Mouse (Mus musculus) mesoderm, embryonic 11.5 days (tissue): ENCODE results near the gene Slc15a5.
"Not testable (repeated sequence)": the region's sequence is repeated elsewhere in the genome, so short reads cannot be mapped to it uniquely, and the experiment has no call there.

Source experiments
- DNase-seq: peaks from one replicate; pipeline ENCODE4 v3.0.0-alpha.2; 2012; ENCODE audit warnings: low read depth, low spot score

Slc15a5 gene

DNA sequence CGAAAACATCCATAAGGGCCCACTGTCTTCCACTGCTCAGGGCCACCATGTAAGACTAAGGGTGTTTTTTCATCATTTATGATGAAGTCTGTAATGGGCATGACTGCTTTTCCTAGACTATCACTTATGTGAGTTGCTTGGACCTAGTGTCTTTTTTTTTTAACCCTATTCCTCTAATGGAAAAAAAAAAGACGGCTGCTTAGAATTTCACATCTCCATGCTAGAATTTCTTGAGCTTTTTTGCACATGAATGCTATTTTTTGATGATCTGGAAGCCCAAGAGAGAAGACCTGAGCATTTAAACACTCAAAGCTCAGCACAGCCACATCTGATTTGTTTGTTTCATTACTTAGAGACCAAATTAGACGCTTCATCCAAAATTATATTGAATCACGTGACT is at the start of gene Slc15a5:
Gene Slc15a5, minus strand, starts transcription at position 101 of the 400 bp plus-strand sequence.
- DNase-seq: no peak

DNA sequence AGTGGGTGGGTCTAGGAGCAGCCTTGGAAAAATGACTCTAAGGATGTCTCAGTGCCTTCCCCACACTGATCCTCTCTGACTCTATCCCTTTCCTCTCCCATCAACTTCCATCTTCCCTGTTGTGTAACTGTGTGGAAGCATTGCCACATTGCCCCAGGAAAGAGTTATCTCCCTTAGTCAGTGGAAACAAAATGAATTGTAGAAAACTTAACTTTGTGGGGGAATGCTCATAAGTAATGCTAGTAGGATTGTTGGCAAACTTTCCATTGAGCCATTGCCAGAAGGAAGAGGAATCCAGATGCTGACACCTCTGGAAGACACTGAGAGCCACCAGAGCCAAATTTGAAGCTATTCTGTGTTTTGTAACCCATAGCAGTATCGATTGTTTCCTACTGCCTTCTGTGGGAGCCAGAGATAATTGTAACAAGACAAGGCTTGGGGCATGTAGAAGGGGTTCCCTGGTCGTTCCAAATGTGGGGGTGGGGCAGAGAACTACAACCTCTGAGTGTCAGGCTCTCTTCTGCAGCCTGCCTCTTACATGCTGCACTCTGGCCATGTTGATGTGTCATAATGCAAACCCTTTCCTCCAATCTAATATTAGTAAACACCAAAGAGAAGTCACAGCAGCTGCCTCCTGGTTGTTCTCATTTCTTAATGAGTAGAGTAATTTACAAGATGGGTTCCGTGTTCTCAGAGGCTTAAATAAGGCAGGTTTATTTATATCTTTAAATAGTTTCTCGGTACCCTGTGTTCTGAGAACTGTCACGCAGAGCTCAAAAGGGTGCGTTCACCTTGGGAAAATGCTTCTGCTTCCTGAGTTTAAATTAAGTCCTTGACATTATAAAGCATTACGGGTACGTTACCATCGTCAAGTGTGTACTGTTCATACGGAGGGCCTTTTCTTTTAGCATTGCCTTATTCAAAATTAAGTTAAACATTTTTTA is 48.9 kb upstream of the Slc15a5 start:
- DNase-seq: no peak

DNA sequence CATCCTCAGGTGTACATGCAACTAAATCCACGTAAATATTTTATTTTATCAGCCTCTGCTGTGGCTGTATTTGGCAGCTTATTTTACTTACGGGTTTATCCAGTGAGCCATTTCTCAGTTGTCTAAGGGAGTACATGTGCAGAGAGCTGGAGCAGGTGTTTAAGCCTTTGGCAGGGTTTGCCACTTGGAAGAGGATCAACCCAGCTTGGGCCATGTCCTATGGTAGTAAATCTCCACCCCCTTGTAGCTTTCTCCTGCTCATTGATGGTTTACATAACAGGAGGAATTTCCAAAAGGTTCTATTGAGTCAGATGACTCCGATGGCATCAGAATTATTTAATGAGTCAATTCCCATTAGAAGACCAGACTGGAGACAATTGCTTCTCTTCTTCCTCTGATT is 37.8 kb upstream of the Slc15a5 start:
- no peak for DNase-seq

DNA sequence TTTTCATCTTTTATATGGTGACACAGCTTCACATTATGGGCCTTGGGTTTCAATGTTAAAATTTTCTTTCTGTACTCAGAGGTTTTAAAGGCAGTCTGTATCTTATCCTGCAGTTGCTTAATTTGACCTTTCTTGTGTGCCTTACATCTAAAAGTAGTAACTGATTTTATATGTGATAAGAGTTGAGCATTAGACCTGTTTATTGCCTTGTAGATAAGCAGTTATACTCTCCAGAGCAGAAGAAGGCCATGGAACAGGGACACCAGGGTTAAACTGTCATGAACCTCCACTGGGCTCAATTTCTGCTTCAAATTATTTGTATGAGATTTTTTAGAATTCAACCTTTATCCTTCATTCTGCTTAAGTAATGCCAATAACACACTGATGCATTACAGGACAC is 24.8 kb upstream of the Slc15a5 start:
- no peak for DNase-seq

DNA sequence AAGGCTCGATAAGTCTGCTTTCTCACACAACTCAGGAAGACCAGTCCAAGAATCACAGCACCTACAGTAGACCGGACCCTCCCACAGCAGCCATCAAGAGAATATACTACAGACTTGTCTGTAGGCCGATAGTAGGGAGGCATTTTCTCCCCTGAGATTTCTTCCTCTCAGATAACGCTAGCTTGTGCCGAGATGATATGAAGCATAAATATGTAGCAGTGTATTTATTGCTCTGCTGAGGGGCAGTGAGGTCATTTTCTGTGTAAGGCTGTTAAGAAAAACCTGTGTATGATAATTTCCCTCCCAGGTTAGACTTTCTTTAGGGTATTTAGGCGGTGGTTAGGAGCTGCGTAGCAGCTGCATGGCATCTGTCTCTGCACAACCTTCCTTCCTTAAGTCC is 23.2 kb upstream of the Slc15a5 start:
- DNase-seq: no peak

DNA sequence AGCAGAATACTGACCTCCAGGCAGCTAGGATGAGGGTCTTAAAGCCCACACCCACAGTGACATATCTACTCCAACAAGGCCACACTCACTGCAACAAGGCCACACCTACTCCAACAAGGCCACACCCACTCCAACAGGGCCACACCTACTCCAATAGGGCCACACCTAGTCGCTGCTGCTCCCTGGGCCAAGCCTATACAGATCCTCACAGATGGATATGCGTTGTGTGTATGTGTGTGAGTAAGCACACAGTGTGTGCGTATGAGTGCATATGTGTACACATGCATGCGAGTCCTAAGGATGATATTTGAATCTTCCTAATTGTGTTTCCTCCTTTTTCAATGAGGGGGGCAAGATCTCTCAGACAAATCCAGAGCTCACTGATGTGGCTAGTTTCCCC is 22.1 kb upstream of the Slc15a5 start:
- no peak for DNase-seq

DNA sequence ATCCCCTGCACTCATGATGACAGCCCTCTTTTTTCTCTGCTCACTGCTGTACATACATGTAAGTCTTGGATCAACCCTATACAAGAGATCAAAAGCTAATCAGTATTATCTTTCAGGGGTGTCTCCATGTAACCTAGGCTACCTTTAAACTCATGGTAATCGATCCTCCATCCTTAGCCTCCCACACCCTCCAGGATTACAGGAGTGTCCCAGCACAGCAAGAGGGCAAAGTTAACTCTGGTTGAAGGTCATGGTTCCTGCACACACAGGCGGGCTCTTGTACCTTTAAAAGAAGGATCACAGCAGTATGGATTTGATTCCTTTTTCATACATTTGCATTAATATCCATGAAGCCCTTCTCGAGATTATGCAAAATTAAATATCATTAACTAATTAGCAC is 19.9 kb upstream of the Slc15a5 start:
- DNase-seq: no peak

DNA sequence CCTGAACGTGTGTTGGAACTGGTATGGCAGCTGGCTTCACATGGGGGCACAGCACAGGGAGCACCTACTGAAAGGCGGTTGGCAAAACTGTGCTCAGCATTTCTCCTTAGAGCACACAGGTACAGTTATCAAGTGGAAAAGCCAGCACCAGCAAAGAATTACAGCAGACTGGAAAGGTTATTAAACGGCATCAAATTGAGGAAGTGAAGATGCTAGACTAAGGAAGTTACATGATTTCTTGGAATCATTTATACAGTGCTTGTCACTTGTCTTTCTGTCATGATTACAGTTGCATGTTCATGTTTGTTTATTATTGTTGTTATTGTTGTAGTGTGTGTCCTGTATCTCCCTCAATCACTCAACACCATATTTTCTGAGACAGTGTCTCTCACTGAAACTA is 15.3 kb upstream of the Slc15a5 start:
- DNase-seq: no peak

DNA sequence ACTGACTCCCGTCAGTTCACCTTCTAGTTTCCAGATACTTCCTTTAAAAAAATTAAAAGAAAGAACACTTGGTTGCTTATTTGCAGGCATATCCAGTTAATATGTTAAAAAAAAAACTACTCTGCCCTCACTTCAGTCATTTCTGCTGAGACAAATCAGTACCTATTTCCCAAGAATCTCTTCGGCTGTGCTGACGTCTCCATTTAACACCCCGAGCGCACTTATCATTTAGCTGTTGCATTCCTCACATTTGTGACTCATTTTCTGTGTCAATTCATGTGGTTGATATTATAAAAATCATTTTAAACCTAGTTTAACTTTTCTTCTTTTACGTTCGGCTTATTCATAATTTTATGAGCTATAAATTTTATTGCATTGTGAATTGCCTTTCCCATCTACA is 12.7 kb upstream of the Slc15a5 start:
- no peak for DNase-seq

DNA sequence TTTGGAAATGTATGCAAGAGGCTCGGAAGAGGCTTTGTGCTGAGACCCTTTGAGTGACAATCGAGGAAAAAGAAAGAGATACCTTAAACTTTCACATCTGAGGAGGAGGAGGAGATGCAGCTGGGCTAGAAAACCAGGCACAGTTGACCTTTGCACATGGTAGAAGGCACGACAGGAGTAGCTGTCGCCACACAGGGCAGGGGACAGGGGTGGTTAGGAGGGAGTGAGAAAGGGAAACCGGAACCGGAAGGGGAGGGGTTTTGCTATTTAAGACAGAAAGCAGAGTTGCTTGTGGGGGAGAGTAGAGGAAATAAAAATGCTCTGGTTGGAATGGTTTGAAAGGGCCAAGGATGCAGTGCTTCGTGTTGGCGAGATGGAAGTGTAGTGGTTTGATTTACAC is 9.4 kb upstream of the Slc15a5 start:
- DNase-seq: no peak

DNA sequence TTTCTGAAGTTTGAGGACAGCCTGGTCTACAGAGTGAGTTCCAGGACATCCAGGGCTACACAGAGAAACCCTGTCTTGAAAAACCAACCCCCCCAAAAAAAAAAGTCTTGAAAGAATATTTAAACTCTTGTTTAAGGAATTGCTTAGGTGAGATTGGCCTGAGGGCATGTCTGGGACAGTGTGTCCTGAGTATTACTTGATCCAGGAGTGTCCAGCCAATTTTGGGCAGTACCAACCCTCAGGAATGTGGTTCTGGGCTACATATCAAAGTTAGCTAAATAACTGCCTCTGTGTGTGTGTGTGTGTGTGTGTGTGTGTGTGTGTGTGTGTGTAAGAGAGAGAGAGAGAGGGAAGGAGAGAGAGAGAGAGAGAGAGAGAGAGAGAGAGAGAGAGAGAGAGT is 6.7 kb upstream of the Slc15a5 start:
- DNase-seq: not testable (repeated sequence)

DNA sequence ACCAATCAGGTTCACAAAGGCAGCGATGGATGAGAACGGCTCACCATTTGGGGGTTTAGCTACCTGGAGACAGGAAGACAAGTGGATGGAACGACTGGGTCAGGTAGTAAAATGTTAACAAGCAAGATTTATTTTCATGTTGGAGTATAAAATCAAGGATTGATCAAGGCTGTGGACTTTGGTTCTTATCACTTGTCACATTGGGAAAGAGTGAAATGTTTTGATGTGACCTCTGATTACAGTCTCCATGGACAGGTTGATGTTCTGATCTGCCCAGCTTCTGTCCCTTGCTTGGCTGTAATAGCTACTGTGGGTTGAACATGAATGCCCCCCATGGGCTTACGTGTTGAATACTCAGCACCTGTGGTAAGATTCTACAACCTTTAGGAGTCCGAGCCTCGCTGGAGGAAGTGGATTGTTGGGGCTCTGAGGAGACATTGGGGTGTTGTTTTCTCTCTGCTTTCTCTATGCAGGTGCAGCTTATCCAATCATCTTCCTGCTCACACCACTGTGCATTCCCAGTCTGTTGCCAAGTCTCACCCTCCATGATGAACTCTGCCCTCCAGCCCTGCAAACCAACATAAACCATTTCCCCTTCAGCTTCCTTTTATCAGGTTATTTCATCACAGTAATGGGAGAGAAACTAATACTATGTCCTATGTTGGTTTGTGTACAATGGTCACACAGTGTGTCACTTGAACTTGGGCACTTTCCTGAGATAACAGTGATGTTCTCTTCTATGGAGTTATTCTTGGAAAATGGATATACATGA is 1.2 kb upstream of the Slc15a5 start:
- DNase-seq: no peak

DNA sequence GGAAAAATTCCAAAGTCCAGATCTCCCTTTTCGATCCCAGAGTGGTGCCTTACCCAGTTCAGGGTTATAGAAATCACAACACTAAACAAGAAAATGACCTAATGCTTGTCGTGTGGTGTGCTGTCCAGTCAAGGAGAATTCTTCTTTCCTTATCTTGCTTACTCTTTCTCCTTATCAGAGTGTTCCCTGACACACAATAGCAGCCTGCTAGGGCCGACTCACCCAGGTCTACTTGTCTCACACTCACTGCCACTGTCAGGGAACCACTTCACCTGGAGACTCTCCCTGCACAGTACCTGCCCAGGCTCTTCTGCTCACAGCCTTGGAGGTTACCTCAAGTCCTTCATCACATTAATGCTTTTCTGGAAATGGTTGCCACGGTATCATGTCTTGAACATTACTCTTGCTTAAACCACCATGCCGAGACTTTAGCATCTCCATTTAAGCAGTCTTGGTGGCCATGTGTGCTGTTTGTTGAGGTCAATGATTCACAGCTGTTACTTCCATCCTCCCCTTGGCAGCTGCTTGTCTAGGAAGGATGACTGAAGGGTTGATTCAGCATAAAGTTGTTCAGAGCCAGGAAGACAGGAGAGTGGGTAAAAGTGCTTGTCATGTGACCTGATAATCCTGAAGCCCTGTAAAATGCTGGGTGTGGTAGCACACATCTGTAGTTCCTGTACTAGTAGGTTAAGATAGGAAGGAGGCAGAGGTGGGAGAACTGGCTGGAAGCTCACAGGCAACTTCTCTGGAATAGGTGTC is 1.9 kb downstream of the Slc15a5 start:
- DNase-seq: no peak

DNA sequence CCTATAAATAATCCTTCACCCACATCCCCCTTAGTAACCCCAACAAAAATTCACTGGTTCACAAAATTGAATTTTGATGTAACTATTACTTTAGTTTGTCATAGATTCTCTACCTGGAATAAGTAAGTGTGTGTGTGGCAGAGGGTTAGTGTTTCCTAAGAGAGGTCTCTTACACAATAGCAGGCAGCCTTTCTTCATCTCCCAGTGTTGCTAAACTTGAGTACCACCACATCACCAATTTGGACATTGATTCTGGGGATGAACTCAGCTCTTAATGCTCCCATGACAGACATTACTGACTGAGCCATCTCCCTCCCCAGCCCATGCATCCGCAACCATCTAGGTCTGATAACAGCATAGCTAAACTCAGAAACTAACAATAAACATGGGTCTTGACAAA is 4.0 kb downstream of the Slc15a5 start:
- no peak for DNase-seq

DNA sequence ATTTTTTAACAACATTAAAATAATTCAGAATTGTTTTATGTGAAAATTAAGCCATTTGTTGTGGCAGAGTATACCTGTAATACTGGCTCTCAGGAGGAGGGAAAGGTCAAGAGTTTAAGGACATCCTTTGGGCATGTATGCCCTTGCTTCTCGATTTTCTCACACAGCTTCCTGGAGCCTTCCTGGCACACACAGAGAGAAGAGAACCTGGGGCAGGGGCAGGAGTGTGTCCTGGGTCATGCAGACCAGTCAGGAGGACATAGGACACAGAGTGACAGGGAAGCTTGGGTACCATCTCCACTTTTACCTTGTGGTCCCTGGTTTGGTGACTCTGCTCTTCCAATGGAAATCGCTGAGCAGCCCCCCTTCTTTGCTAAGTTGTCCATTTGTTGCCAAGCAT is 6.2 kb downstream of the Slc15a5 start:
- no peak for DNase-seq

DNA sequence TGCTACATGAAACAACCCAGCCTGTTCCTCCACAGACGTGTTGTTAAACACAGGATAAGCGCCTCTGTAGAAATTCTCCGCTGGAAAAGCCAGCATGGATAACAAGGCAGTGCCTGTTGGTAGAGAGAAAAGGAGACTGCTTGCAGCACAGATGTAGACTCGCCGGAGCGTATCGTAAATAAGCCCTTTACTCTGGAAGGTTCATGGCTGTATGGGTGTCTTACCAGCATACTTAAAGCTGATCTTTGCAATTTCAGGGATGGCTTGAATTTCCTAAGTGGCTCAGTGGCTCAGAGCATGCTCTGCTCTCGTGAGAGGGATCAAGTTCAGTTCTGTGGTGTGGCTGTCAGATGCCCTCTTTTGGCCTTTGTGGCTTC is 6.8 kb downstream of the Slc15a5 start:
- DNase-seq: no peak

DNA sequence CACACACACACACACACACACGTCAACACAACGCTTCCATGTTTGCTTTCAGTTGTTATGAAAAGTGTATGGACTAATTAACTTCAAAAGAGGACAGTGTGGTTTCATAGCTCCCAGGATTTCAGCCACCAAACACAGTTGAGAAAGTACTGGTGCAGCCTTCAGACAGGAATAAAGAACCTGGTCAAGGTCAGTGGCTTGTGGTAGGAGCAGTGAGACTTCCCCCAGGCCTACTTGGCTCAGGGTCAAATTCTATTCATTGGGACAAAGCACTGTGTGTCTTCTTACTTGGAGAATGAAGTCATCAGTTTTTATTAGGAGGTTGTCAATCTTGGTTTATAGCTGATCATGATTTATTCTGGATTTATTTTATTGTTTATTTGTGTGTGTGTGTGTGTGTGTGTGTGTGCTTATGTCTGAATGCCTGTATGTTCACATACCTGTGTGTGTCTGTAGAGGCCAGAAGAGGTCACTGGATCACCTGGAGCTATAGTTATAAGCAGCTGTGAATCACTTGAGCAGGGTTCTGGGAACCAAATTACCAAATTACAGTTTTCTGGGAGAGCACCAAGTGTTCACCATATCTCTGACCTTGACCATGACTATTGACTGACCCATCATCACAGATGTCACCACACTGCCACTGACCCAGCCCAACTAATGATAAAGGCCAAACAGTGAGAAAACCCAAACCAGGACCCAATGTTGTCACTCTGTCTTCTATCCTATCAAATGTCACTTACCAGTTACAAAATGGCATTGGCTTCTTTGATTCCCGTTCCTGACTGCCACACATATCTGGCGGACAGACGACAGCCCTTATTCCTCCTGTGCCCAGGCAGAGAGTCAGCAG is 7.4 kb downstream of the Slc15a5 start:
- DNase-seq: no peak

DNA sequence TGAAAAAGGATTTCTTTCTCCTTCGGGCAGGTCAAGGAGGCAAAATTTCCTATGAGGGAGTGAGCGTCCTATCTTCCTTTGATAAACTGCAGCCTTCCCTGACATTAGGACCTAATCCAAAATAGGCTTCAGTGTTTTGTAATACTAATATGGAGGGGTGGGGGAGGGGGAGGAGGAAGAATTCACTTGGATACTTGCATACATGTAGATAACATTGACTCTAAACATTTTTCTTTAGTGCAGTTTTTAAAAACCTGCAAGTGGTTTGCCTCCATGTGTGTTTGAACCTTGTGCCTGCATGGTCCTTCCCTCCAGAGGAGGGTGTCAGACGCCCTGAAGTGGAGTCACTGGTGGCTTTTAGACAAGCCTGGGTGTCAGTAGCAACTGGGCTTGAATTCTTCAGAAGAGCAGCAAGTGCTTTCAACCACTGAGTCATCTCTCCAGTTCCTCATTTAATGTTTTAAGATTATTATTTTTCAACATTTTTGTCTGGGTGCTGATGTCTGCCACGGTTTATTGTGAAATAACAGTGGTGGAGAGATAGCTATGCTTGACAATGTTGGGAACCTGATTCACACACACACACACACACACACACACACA is 8.1 kb downstream of the Slc15a5 start:
- no peak for DNase-seq

DNA sequence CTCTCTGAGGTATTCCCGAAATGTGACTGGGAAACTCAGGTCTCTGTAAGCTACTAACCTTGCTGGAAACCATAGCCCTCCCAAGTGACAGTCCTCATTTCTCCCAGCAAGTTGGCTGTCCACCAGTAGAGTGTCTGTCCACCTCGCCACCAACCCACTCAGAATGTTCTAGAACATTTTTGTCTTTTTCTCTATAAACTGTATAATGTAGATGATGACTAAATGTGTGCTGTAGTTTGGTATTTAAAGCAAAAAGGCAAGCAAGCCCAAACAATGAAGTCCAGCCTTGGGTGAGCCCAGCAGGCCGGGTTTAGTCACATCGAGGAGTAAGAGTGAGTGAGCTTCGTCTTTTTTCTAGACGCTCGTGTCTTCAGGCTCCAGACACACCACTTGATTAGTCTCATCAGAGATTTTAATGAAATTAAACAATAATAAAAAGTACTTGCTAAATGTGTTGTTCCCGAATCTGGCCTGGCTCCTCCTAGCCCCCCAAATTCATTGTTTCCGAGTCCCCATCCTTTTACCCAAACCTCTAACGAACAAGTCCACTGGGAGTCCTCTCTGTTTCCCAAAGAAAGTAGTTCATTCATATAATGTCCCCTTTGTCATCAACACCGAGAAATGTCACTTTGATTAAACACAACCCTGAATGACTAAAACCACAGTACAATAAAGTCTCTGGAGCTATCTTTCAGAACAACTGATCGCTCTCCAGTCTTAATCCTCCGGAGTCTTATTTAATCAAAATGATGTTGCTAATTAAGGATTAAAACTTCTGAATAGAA is 8.8 kb downstream of the Slc15a5 start:
- DNase-seq: no peak

DNA sequence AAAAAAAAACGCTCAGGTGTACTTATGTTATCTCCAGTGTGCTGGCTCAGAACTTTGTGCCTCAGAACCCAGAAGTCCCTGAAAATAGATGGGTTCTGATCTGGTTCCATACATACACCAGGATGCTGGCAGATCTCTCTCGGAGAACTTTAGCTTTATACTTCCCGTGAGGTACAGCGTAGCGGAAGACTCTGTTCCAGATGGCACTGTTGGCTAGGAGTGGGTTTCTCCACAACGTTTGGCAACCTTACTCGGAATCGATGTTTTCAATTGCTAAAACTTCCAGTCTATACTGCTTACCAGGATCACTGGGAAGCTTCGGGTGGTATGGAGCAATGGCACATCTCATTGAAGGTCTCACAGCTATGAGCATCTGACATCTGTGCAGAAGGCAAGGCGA is 9.8 kb downstream of the Slc15a5 start:
- no peak for DNase-seq
